In the genomic region with DNA sequence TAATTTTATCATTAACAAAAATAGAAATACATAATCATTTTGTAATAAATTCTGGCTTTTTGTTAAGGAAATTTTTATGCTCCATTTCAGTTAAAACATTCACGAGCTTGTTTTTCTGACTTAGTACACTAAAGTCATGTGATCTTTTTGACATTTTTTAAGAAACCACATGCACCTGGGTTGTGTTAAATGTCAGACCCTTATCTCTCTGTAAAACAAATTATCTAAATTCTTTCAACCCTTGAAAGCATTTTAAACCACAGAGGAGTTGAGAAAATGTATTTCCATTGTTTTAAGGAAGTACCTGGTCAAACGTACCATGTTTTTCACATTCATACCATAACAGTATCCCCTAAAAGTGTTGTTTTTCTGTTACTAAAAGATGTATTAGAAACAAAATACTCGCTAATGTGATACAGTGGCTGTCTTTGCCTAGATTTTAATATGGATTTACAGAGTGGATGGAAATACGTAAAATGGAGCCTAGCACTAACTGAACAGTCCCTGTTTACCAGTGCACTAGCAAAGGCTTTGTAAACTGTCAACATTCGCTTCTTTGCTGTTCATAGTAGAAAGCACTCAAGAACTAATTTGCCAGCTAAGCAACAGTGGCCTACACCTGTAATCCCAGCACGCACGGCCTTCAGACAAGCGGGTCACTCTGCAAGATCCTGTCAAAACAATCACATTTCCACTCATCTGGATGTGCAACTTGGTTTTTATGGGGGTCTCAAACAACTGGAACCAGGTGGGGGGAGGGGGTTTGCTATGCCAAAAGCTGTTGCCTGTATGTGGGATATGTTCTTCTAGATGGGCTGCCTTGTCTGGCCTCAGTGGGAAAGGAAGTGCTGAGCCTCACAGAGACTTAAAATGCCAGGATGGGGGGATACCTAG, we compare ENCODE assay signal across 18 mouse cellular contexts. TPM values are rescaled to one million over a fixed set of nuclear protein-coding genes. Genes with fewer than 3 reads are reported as not detected.
A peak's percentile ranks its signal among the peaks of the same experiment; 100 is the strongest.
DNase-seq lines count a peak whose midpoint lies in the region; ATAC-seq and TF ChIP-seq lines count a peak whose summit lies in the region.
"Had no signal": no experiment of that assay in that cellular context is flagged by ENCODE, and none has a peak within 500 bp of the region (broad histone marks: within the 10 kb centered on the region; RNA-seq: fewer than 3 reads in every experiment).

No protein-coding gene starts in this region.

- no peak for TF ChIP-seq CTCF in lung, postnatal 0 days (IDR thresholded peaks at IDR 0.05)
- no peak for TF ChIP-seq CTCF in liver, postnatal 0 days (IDR thresholded peaks at IDR 0.05; ENCODE audit: low read depth)

- H3K4me1 ChIP-seq in lung, postnatal 0 days (ENCODE audit: insufficient read depth, low read depth, low read length), result peaks cover 5% of the 10 kb centered on the region; the same call in 1 of the 2 replicates
- H3K4me1 ChIP-seq in liver, postnatal 0 days (ENCODE audit: insufficient read depth), result peaks cover 21% of the 10 kb centered on the region

- peak; percentile 49; the same call in 1 of the 2 replicates for TF ChIP-seq EP300 in lung, postnatal 0 days (IDR thresholded peaks at IDR 0.05)
- TF ChIP-seq EP300 in liver, postnatal 0 days (IDR thresholded peaks at IDR 0.05; ENCODE audit: low read depth), result no peak

- H3K27ac ChIP-seq in lung, postnatal 0 days (ENCODE audit: low read length), result peak overlapping the region; percentile 47; the same call in 1 of the 2 replicates
- peak overlapping the region; percentile 57; the same call in 1 of the 2 replicates for H3K27ac ChIP-seq in liver, postnatal 0 days (ENCODE audit: low read depth)
- H3K27ac ChIP-seq: embryonic facial prominence, embryonic 12.5 days; hindbrain, postnatal 0 days; left cerebral cortex, adult 2 months; midbrain, embryonic 10.5 days; stomach, postnatal 0 days had no signal

- H3K4me3 ChIP-seq in lung, postnatal 0 days (ENCODE audit: low read depth, low read length), result no peak overlapping the region
- H3K4me3 ChIP-seq in liver, postnatal 0 days (ENCODE audit: low read depth, low read length), result no peak overlapping the region
- H3K4me3 ChIP-seq: embryonic facial prominence, embryonic 12.5 days; left cerebral cortex, adult 2 months; midbrain, embryonic 10.5 days had no signal

- H3K27me3 ChIP-seq in lung, postnatal 0 days (replicated peaks; ENCODE audit: insufficient read depth, low read length), result no peaks in the 10 kb centered on the region
- H3K27me3 ChIP-seq in liver, postnatal 0 days (ENCODE audit: insufficient read depth, low read length), result no peaks in the 10 kb centered on the region
- H3K27me3 ChIP-seq: embryonic facial prominence, embryonic 12.5 days; Patski had no signal

- H3K9me3 ChIP-seq in lung, postnatal 0 days (ENCODE audit: low read length), result no peaks in the 10 kb centered on the region
- H3K9me3 ChIP-seq in liver, postnatal 0 days (ENCODE audit: low read length), result no peaks in the 10 kb centered on the region
- H3K9me3 ChIP-seq: embryonic facial prominence, embryonic 12.5 days; midbrain, embryonic 10.5 days had no signal

- no peak overlapping the region for H3K4me2 ChIP-seq in lung, postnatal 0 days (replicated peaks; ENCODE audit: low read depth, low read length)
- H3K4me2 ChIP-seq in liver, postnatal 0 days (ENCODE audit: low read depth, low read length), result no peak overlapping the region
- H3K4me2 ChIP-seq: embryonic facial prominence, embryonic 12.5 days had no signal

- no peaks in the 10 kb centered on the region for H3K36me3 ChIP-seq in lung, postnatal 0 days (ENCODE audit: insufficient read depth, low read length)
- peaks cover 5% of the 10 kb centered on the region; the same call in 1 of the 2 replicates for H3K36me3 ChIP-seq in liver, postnatal 0 days (replicated peaks; ENCODE audit: insufficient read depth, low read length)
- H3K36me3 ChIP-seq: embryonic facial prominence, embryonic 12.5 days had no signal

- WGBS in lung, postnatal 0 days, result 75% methylated on average over 8 of the region's 8 CpGs
- WGBS in liver, postnatal 0 days (ENCODE audit: insufficient replicate concordance), result 77% methylated on average over 8 of the region's 8 CpGs

- DNase-seq in lung, postnatal 0 days (ENCODE audit: low spot score), result peak; percentile 13
- DNase-seq in lung, postnatal 4 days, result no peak
- no peak for DNase-seq in liver, postnatal 0 days
- DNase-seq in thymus, postnatal 4 days, result peak; percentile 71
- DNase-seq in layer of hippocampus, postnatal 36 days, result no peak
- no peak for DNase-seq in ovary, adult 18-20 months (ENCODE audit: low spot score)
- DNase-seq: cerebellum, postnatal 36 days; heart, adult 18-20 months; kidney, adult 8-10 months; lung, postnatal 10 days; right cerebral cortex, adult 18-20 months had no signal

- H3K9ac ChIP-seq in lung, postnatal 0 days (replicated peaks; ENCODE audit: low read depth), result no peak overlapping the region
- no peak overlapping the region for H3K9ac ChIP-seq in liver, postnatal 0 days (replicated peaks)
- H3K9ac ChIP-seq: embryonic facial prominence, embryonic 12.5 days had no signal

- ATAC-seq in lung, postnatal 0 days, result peak; percentile 44; the same call in 1 of the 2 replicates
- peak; percentile 52 for ATAC-seq in activated CD4-positive, CD25-positive, alpha-beta regulatory T cell, adult 4 months
- no peak for ATAC-seq in liver, postnatal 0 days
- ATAC-seq: hindbrain, postnatal 0 days; Patski had no signal

RNA-seq across cellular contexts. Expression of a gene that starts 29.5 kb away (rescaled TPM):
- polyA plus RNA-seq in lung, postnatal 0 days (2015; fragmentation: Nextera tagmentation; extraction: Ambion mirVana), result 5.9 and 8.9 TPM in 2 replicates
- polyA plus RNA-seq in activated CD4-positive, CD25-positive, alpha-beta regulatory T cell, adult 4 months (2017; shearing (Covaris generic)), result 100 to 1,000 TPM in 1 of 2 experiments, 10 to 100 TPM in 1; 76.4 to 105 TPM
- 2.8 and 3.2 TPM in 2 replicates for polyA plus RNA-seq in liver, postnatal 0 days (2015; fragmentation: Nextera tagmentation; extraction: Ambion mirVana)
- 10 to 100 TPM; 26.0 to 28.4 TPM for total RNA-seq in layer of hippocampus, postnatal 36 days (2021)

RNA-seq across cellular contexts. Expression of a gene that starts 29.7 kb away (rescaled TPM):
- polyA plus RNA-seq in lung, postnatal 0 days (2015; fragmentation: Nextera tagmentation; extraction: Ambion mirVana), result 74.2 and 86.6 TPM in 2 replicates
- polyA plus RNA-seq in activated CD4-positive, CD25-positive, alpha-beta regulatory T cell, adult 4 months (2017; shearing (Covaris generic)), result 100 to 1,000 TPM; 394 to 401 TPM
- polyA plus RNA-seq in liver, postnatal 0 days (2015; fragmentation: Nextera tagmentation; extraction: Ambion mirVana), result 86.5 and 88.3 TPM in 2 replicates
- total RNA-seq in layer of hippocampus, postnatal 36 days (2021), result 1 to 10 TPM; 6.9 to 7.5 TPM

Comparison
In these comparisons a context has a peak if more than half of its experiments do, and no peak if none do; other contexts are left out.
1. DNase-seq: peak in lung, postnatal 0 days (single experiment) and thymus, postnatal 4 days (single experiment); none in lung, postnatal 4 days (0 of 2), liver, postnatal 0 days (single experiment), layer of hippocampus, postnatal 36 days (0 of 2) and ovary, adult 18-20 months (single experiment).